Mouse (Mus musculus) brain, embryonic 14.5 days (tissue): ENCODE measurements at regions not wholly inside any gene's neighbourhood (a gene's known extent, or its start where the extent isn't known, plus 50 kb on each side); places are given as distances from the start of the nearest gene placed in this dataset.
A peak's percentile ranks its signal among the peaks of the same experiment; 100 is the strongest.
"Not testable (repeated sequence)": the region's sequence is repeated elsewhere in the genome, so short reads cannot be mapped to it uniquely, and the experiment has no call there.

Source experiments
- DNase-seq: peaks from one replicate; pipeline ENCODE4 v3.0.0-alpha.2; 2011; ENCODE audit warnings: low read depth
- CTCF ChIP-seq: fragments of 200-500 bp; IDR thresholded peaks from 2 replicates; pipeline ENCODE4 v1.5.1; 2012; ENCODE audit warnings: inconsistent platforms, mild to moderate bottlenecking, moderate library complexity, borderline replicate concordance; ENCODE audit not compliant: insufficient read depth, insufficient read length; ENCODE audit errors: extremely low read depth
- POLR2A ChIP-seq: fragments of 200-500 bp; IDR thresholded peaks from 2 replicates; pipeline ENCODE4 v1.6.1; 2012; ENCODE audit warnings: mild to moderate bottlenecking, inconsistent platforms, borderline replicate concordance; ENCODE audit not compliant: poor library complexity, insufficient read depth, insufficient read length, severe bottlenecking; ENCODE audit errors: extremely low read depth

DNA sequence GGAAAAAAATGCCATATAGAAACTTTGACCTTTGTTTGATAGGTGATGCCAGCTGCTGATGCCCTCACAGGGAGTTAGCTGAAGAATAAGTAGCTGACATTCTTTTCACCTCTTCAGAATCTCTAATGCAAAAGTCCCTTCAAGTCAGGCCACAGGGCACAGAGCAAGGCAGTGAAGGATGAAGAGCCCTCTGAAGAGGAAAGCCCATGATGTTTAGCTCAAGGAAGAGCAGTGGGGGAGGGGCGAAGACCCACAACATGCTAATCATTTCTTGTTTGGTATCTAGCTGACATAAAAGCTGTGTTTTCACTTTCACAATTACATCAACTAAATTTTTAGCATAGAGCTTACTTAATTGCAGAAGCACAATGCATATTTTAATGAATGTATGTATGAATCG lies 1108.4 kb downstream of the Trim52 start:
- TF ChIP-seq CTCF (no peak), POLR2A (no peak)
- DNase-seq = peak; percentile 34

GRCm38 (mm10) chr14:107264182-107264581 lies 1158.2 kb downstream of the Trim52 start:
- no peak for DNase-seq
- no peak for TF ChIP-seq POLR2A
- no peak for TF ChIP-seq CTCF

- not testable (repeated sequence) for DNase-seq
Observed at GRCm38 (mm10) chr14:107280346-107280745, 1174.3 kb downstream of the Trim52 start.

DNA sequence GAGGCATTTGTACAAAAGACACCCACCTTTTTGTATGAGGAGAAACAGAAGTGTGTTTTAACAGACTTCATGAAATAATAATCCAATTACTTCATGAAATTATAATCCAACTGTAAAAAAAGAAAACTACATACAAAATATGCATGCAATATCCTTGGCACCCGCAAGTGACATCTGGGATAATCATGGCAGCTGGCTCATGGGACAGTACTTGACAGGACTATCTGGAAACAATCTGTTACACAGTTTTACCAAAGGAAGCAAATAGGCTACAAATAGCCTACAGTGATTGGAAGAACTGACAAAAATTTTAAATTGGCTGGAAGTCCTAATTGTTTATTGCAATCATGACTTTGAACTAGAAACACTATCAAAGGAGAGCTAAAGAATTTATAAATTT lies 1223.3 kb downstream of the Trim52 start:
- TF ChIP-seq CTCF (no peak), POLR2A (no peak)
- peak; percentile 73 for DNase-seq

DNA sequence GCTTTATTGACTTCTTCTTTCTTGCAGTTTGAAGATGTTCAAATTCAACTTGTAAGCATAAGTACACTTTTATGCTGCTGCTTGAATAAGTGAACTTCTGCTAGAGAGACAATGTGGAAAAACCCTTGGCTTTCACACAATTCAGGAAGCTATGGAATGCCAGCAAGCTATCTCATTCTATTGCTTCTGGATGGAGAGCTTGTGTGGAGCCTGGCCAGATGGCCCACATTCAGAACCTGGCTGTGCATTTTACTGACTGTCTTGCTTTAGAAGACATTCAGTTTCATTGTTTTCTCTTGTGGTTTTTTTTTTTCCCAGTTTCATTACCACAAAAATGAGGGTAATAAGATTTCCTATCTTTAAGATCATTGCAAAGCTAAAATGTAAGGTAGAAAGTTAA lies 1234.2 kb downstream of the Trim52 start:
- no peak for DNase-seq
- no peak for TF ChIP-seq CTCF
- TF ChIP-seq POLR2A = no peak

DNA sequence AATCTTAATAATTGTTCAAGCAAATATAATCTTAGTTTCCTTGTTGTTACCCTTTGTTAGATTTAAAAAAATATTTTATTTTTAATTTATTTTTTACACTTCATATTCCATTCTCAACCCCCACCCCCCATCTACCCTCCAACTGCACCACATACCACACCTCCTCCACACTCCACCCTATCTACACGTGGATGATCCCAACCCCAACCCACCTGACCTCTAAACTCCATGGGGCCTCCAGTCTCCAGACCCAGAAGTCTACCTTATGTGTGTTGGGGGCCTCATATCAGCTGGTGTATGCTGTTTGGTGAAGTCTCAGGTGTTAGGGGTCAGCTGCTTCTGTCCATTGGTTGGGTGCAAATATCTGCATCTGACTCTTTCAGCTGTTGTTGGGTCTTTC lies 1256.8 kb downstream of the Trim52 start:
- TF ChIP-seq POLR2A (no peak), CTCF (no peak)
- DNase-seq = no peak
